Mouse (Mus musculus): Measurements from ENCODE around the gene Cyp2j12.
"Not testable (repeated sequence)": the region's sequence is repeated elsewhere in the genome, so short reads cannot be mapped to it uniquely, and the experiment has no call there.

DNA sequence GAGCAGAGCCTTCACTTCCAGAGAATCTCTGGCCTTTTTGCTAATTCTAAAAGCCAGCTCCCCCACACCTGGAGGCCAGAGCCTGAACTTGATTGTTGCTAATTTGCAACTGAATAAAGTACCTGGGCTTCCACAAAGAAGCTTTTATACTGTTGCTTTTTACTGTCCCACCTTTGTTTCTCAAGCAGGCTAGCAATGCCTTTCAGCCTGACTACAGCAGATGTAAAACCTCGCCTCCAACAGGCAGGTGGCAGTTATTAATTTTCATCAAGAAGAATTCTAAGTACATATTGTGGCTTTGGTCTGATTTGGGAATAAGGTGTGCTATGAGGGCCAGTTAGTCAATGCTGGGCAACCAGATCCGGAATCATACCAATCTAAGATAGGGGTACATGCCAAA lies 47.7 kb upstream of the Cyp2j12 start:
- TF ChIP-seq POLR2A (IDR thresholded peaks at IDR 0.05; ENCODE audit: extremely low read depth, insufficient read depth, low read length); CTCF (IDR thresholded peaks at IDR 0.05; ENCODE audit: low read depth, low read length): not testable (repeated sequence)
